Mouse (Mus musculus): ENCODE data around the gene Trip4. TPM values are rescaled to one million over a fixed set of nuclear protein-coding genes. Genes with fewer than 3 reads are reported as not detected.

Trip4 gene
- total and polyA plus RNA-seq, 2 experiments from 2014 or later, result 22.6 to 41.9 TPM

GRCm38 (mm10) chr9:65822011-65822410 is 86.6 kb downstream of the Trip4 start:
- H3K9me3 ChIP-seq (ENCODE audit: low read length), result no peaks in the 10 kb centered on the region
- no peak for TF ChIP-seq CTCF (IDR thresholded peaks at IDR 0.05; ENCODE audit: low read depth)
- ATAC-seq, result no peak
- no peaks in the 10 kb centered on the region for H3K36me3 ChIP-seq (ENCODE audit: insufficient read depth)
- H3K27ac ChIP-seq (ENCODE audit: low read depth, low read length), result no peak overlapping the region
- H3K4me3 ChIP-seq (ENCODE audit: low read depth, low read length), result no peak overlapping the region
- H3K4me2 ChIP-seq (ENCODE audit: low read depth), result no peak overlapping the region
- peaks cover 36% of the 10 kb centered on the region for H3K4me1 ChIP-seq (ENCODE audit: insufficient read depth)
- no peaks in the 10 kb centered on the region for H3K27me3 ChIP-seq (ENCODE audit: insufficient read depth, low read length)
- DNase-seq, result no peak
- H3K9ac ChIP-seq, result no peak overlapping the region
- WGBS, result 69% methylated on average over 4 of the region's 4 CpGs

GRCm38 (mm10) chr9:65820301-65820700 is 88.3 kb downstream of the Trip4 start:
- H3K9ac ChIP-seq, result no peak overlapping the region

GRCm38 (mm10) chr9:65818402-65818801 is 90.2 kb downstream of the Trip4 start:
- Histone ChIP-seq H3K4me3 (ENCODE audit: low read depth, low read length) (no peak overlapping the region), H3K27me3 (ENCODE audit: insufficient read depth, low read length) (no peaks in the 10 kb centered on the region), H3K9ac (no peak overlapping the region), H3K4me2 (ENCODE audit: low read depth) (no peak overlapping the region), H3K36me3 (ENCODE audit: insufficient read depth) (no peaks in the 10 kb centered on the region), H3K9me3 (ENCODE audit: low read length) (no peaks in the 10 kb centered on the region), H3K4me1 (ENCODE audit: insufficient read depth) (peaks cover 8% of the 10 kb centered on the region; the same call in 1 of the 2 replicates), H3K27ac (ENCODE audit: low read depth, low read length) (0 out of 2 replicates have a peak overlapping the region, but pooled peaks have one; percentile 16)
- no peak for TF ChIP-seq CTCF (IDR thresholded peaks at IDR 0.05; ENCODE audit: low read depth)
- WGBS, result 17% methylated on average over 2 of the region's 2 CpGs
- ATAC-seq (peak; percentile 38; the same call in 1 of the 2 replicates), DNase-seq (no peak)

More at GRCm38 (mm10) chr9:65820301-65820700, 88.3 kb downstream of the Trip4 start:
- Histone ChIP-seq H3K27me3 (ENCODE audit: insufficient read depth, low read length) (no peaks in the 10 kb centered on the region), H3K36me3 (ENCODE audit: insufficient read depth) (no peaks in the 10 kb centered on the region), H3K27ac (ENCODE audit: low read depth, low read length) (no peak overlapping the region), H3K4me2 (ENCODE audit: low read depth) (no peak overlapping the region), H3K4me1 (ENCODE audit: insufficient read depth) (peaks cover 26% of the 10 kb centered on the region), H3K9me3 (ENCODE audit: low read length) (no peaks in the 10 kb centered on the region), H3K4me3 (ENCODE audit: low read depth, low read length) (no peak overlapping the region)
- DNase-seq (no peak), ATAC-seq (no peak)
- 67% methylated on average over 2 of the region's 2 CpGs for WGBS
- no peak for TF ChIP-seq CTCF (IDR thresholded peaks at IDR 0.05; ENCODE audit: low read depth)

GRCm38 (mm10) chr9:65812841-65813240 is 95.8 kb downstream of the Trip4 start:
- no peak for TF ChIP-seq CTCF (IDR thresholded peaks at IDR 0.05; ENCODE audit: low read depth)
- WGBS, result 31% methylated on average over 2 of the region's 2 CpGs
- no peak overlapping the region for H3K4me3 ChIP-seq (ENCODE audit: low read depth, low read length)
- H3K9me3 ChIP-seq (ENCODE audit: low read length), result no peaks in the 10 kb centered on the region
- no peaks in the 10 kb centered on the region for H3K4me1 ChIP-seq (ENCODE audit: insufficient read depth)
- H3K27ac ChIP-seq (ENCODE audit: low read depth, low read length), result no peak overlapping the region
- DNase-seq (no peak), ATAC-seq (no peak)
- no peaks in the 10 kb centered on the region for H3K36me3 ChIP-seq (ENCODE audit: insufficient read depth)
- no peak overlapping the region for H3K9ac ChIP-seq
- H3K4me2 ChIP-seq (ENCODE audit: low read depth), result no peak overlapping the region
- H3K27me3 ChIP-seq (ENCODE audit: insufficient read depth, low read length), result no peaks in the 10 kb centered on the region

- ATAC-seq (no peak), DNase-seq (no peak)
- no peaks in the 10 kb centered on the region for H3K27me3 ChIP-seq (ENCODE audit: insufficient read depth, low read length)
- H3K9ac ChIP-seq, result no peak overlapping the region
- TF ChIP-seq CTCF (IDR thresholded peaks at IDR 0.05; ENCODE audit: low read depth), result no peak
- H3K4me3 ChIP-seq (ENCODE audit: low read depth, low read length), result no peak overlapping the region
- H3K9me3 ChIP-seq (ENCODE audit: low read length), result no peaks in the 10 kb centered on the region
- WGBS, result 94% methylated on average over 1 of the region's 1 CpGs
- H3K36me3 ChIP-seq (ENCODE audit: insufficient read depth), result no peaks in the 10 kb centered on the region
- no peaks in the 10 kb centered on the region for H3K4me1 ChIP-seq (ENCODE audit: insufficient read depth)
- no peak overlapping the region for H3K4me2 ChIP-seq (ENCODE audit: low read depth)
- H3K27ac ChIP-seq (ENCODE audit: low read depth, low read length), result no peak overlapping the region
Observed at GRCm38 (mm10) chr9:65811784-65812183, 96.8 kb downstream of the Trip4 start.

- H3K36me3 ChIP-seq (ENCODE audit: insufficient read depth), result no peaks in the 10 kb centered on the region
- ATAC-seq (no peak), DNase-seq (no peak)
- H3K9ac ChIP-seq, result no peak overlapping the region
- no peak overlapping the region for H3K4me3 ChIP-seq (ENCODE audit: low read depth, low read length)
- no peak overlapping the region for H3K4me2 ChIP-seq (ENCODE audit: low read depth)
- no peak overlapping the region for H3K27ac ChIP-seq (ENCODE audit: low read depth, low read length)
- no peak for TF ChIP-seq CTCF (IDR thresholded peaks at IDR 0.05; ENCODE audit: low read depth)
- 47% methylated on average over 1 of the region's 1 CpGs for WGBS
- no peaks in the 10 kb centered on the region for H3K27me3 ChIP-seq (ENCODE audit: insufficient read depth, low read length)
- no peaks in the 10 kb centered on the region for H3K4me1 ChIP-seq (ENCODE audit: insufficient read depth)
- H3K9me3 ChIP-seq (ENCODE audit: low read length), result no peaks in the 10 kb centered on the region
Observed at GRCm38 (mm10) chr9:65807818-65808217, 100.8 kb downstream of the Trip4 start.

- H3K36me3 ChIP-seq (ENCODE audit: insufficient read depth), result no peaks in the 10 kb centered on the region
- no peak overlapping the region for H3K4me3 ChIP-seq (ENCODE audit: low read depth, low read length)
- no peak overlapping the region for H3K27ac ChIP-seq (ENCODE audit: low read depth, low read length)
- no peaks in the 10 kb centered on the region for H3K9me3 ChIP-seq (ENCODE audit: low read length)
- no peak overlapping the region for H3K4me2 ChIP-seq (ENCODE audit: low read depth)
- H3K27me3 ChIP-seq (ENCODE audit: insufficient read depth, low read length), result no peaks in the 10 kb centered on the region
- TF ChIP-seq CTCF (IDR thresholded peaks at IDR 0.05; ENCODE audit: low read depth), result no peak
- no peaks in the 10 kb centered on the region for H3K4me1 ChIP-seq (ENCODE audit: insufficient read depth)
- H3K9ac ChIP-seq, result no peak overlapping the region
- DNase-seq (peak; percentile 35), ATAC-seq (peak; percentile 38; the same call in 1 of the 2 replicates)
- WGBS, result 18% methylated on average over 5 of the region's 5 CpGs
Observed at GRCm38 (mm10) chr9:65807251-65807650, 101.3 kb downstream of the Trip4 start.
